Mouse (Mus musculus): ENCODE data around the gene Etl4. TPM values are rescaled to one million over a fixed set of nuclear protein-coding genes. Genes with fewer than 3 reads are reported as not detected.
A peak's percentile ranks its signal among the peaks of the same experiment; 100 is the strongest.

Etl4 gene
- polyA plus RNA-seq, 1 experiment from 2014 or later, result 16.1 TPM

GRCm38 (mm10) chr2:20231371-20231770, 321.8 kb downstream of the Etl4 start:
- H3K27me3 ChIP-seq (replicated peaks; ENCODE audit: control insufficient read depth, insufficient read depth, low read length), result no peaks in the 10 kb centered on the region
- no peaks in the 10 kb centered on the region for H3K4me1 ChIP-seq (replicated peaks; ENCODE audit: control insufficient read depth, insufficient read depth, low read length)
- 67% methylated on average over 4 of the region's 4 CpGs for WGBS
- no peak for TF ChIP-seq CTCF (IDR thresholded peaks at IDR 0.05; ENCODE audit: low read depth)
- no peaks in the 10 kb centered on the region for H3K9me3 ChIP-seq (ENCODE audit: control insufficient read depth)
- H3K4me3 ChIP-seq (ENCODE audit: low read depth, low read length), result no peak overlapping the region
- no peak overlapping the region for H3K4me2 ChIP-seq (replicated peaks; ENCODE audit: low read depth)
- no peaks in the 10 kb centered on the region for H3K36me3 ChIP-seq (ENCODE audit: control insufficient read depth, insufficient read depth)
- H3K27ac ChIP-seq (ENCODE audit: low read depth, low read length), result no peak overlapping the region
- H3K9ac ChIP-seq (ENCODE audit: low read depth, low read length), result no peak overlapping the region
- no peak for ATAC-seq

DNA sequence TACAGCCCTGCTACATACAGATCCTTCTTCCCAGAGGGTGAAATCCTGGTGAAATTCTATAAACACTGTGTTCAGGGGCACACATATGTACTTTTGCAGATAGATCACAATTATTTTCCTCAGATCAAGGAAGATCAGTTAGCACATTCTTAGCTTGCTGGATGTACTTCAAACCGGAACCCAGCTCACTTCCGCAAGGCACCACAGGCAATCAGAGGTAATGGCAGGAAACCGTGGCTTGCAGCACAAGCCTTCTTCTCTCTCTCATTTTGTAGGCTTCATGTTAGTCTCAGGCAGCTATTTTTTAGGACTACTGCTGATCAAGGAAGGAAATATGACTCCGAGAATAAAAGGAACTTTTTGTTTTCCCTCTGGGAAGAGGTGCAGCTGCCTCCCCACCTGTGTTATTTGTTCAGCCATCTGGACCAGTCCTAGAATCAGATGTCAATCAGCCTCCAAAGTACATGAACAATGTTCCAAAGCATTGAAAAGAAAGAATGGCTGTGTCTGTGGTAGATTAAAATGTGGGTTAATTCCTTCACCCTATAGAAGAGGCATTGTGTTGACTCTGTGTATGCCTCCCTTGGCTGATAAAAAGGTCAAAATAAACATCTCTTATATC, 338.6 kb downstream of the Etl4 start:
- no peak overlapping the region for H3K9ac ChIP-seq (ENCODE audit: low read depth, low read length)
- H3K27me3 ChIP-seq (replicated peaks; ENCODE audit: control insufficient read depth, insufficient read depth, low read length), result no peaks in the 10 kb centered on the region
- no peak overlapping the region for H3K27ac ChIP-seq (ENCODE audit: low read depth, low read length)
- TF ChIP-seq CTCF (IDR thresholded peaks at IDR 0.05; ENCODE audit: low read depth), result no peak
- no peaks in the 10 kb centered on the region for H3K4me1 ChIP-seq (replicated peaks; ENCODE audit: control insufficient read depth, insufficient read depth, low read length)
- WGBS, result 74% methylated on average over 4 of the region's 4 CpGs
- H3K4me2 ChIP-seq (replicated peaks; ENCODE audit: low read depth), result no peak overlapping the region
- no peak overlapping the region for H3K4me3 ChIP-seq (ENCODE audit: low read depth, low read length)
- H3K36me3 ChIP-seq (ENCODE audit: control insufficient read depth, insufficient read depth), result no peaks in the 10 kb centered on the region
- ATAC-seq, result no peak
- no peaks in the 10 kb centered on the region for H3K9me3 ChIP-seq (ENCODE audit: control insufficient read depth)

- no peak overlapping the region for H3K4me2 ChIP-seq (replicated peaks; ENCODE audit: low read depth)
- H3K27ac ChIP-seq (ENCODE audit: low read depth, low read length), result no peak overlapping the region
- no peak for TF ChIP-seq CTCF (IDR thresholded peaks at IDR 0.05; ENCODE audit: low read depth)
- ATAC-seq, result no peak
- H3K27me3 ChIP-seq (replicated peaks; ENCODE audit: control insufficient read depth, insufficient read depth, low read length), result no peaks in the 10 kb centered on the region
- H3K36me3 ChIP-seq (ENCODE audit: control insufficient read depth, insufficient read depth), result no peaks in the 10 kb centered on the region
- WGBS, result 60% methylated on average over 4 of the region's 4 CpGs
- H3K4me3 ChIP-seq (ENCODE audit: low read depth, low read length), result no peak overlapping the region
- no peak overlapping the region for H3K9ac ChIP-seq (ENCODE audit: low read depth, low read length)
- no peaks in the 10 kb centered on the region for H3K4me1 ChIP-seq (replicated peaks; ENCODE audit: control insufficient read depth, insufficient read depth, low read length)
- H3K9me3 ChIP-seq (ENCODE audit: control insufficient read depth), result no peaks in the 10 kb centered on the region
These were observed 339.8 kb downstream of the Etl4 start for GRCm38 (mm10) chr2:20249403-20249802.

DNA sequence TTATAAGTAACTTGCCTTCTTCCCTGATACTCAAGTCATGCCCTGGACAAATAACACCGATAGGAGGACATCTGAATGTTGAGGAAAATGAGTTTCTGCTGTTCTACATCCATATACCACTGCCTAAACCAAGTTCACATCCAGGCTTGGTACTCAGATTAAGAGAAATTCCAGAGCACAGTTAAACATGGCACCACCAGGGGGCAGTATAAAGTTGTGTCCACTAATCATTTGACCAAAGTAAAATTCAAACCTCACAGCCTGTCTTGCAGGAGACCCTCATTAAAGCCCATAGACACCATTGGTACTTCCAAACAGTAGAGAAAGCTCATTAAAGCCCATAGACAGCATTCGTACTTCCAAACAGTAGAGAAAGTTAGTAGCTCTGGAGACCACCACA, 366.5 kb downstream of the Etl4 start:
- Histone ChIP-seq H3K9me3 (ENCODE audit: control insufficient read depth) (no peaks in the 10 kb centered on the region), H3K36me3 (ENCODE audit: control insufficient read depth, insufficient read depth) (no peaks in the 10 kb centered on the region), H3K4me1 (replicated peaks; ENCODE audit: control insufficient read depth, insufficient read depth, low read length) (no peaks in the 10 kb centered on the region), H3K27ac (ENCODE audit: low read depth, low read length) (no peak overlapping the region), H3K9ac (ENCODE audit: low read depth, low read length) (no peak overlapping the region), H3K27me3 (replicated peaks; ENCODE audit: control insufficient read depth, insufficient read depth, low read length) (no peaks in the 10 kb centered on the region), H3K4me3 (ENCODE audit: low read depth, low read length) (no peak overlapping the region), H3K4me2 (replicated peaks; ENCODE audit: low read depth) (no peak overlapping the region)
- no peak for ATAC-seq
- peak; percentile 79 for TF ChIP-seq CTCF (IDR thresholded peaks at IDR 0.05; ENCODE audit: low read depth)
- WGBS, result 40% methylated on average over 2 of the region's 2 CpGs

GRCm38 (mm10) chr2:20281903-20282302, 372.3 kb downstream of the Etl4 start:
- 71% methylated on average over 2 of the region's 2 CpGs for WGBS

DNA sequence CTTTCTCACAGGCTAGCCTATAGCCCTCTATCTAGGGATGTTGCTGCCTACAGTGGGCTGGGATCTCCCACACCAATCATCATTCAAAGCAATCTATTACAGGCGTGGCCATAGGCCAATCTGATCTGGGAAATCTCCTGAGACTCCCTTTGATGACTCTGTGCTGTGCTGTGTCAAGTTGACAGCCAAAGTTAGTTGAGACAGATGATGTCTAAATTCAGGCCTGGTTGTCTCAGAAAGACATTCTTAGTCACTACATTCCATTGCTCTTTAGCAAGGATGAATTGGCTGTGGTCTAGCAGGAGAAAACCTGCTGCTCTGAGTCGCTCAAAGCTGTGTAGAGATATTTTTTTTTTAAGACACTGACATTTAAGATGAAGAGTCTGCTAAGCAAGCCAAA, 374.8 kb downstream of the Etl4 start:
- Histone ChIP-seq H3K27me3 (replicated peaks; ENCODE audit: control insufficient read depth, insufficient read depth, low read length) (no peaks in the 10 kb centered on the region), H3K4me1 (replicated peaks; ENCODE audit: control insufficient read depth, insufficient read depth, low read length) (no peaks in the 10 kb centered on the region), H3K36me3 (ENCODE audit: control insufficient read depth, insufficient read depth) (no peaks in the 10 kb centered on the region), H3K9ac (ENCODE audit: low read depth, low read length) (no peak overlapping the region), H3K27ac (ENCODE audit: low read depth, low read length) (no peak overlapping the region), H3K9me3 (ENCODE audit: control insufficient read depth) (no peaks in the 10 kb centered on the region), H3K4me2 (replicated peaks; ENCODE audit: low read depth) (no peak overlapping the region), H3K4me3 (ENCODE audit: low read depth, low read length) (no peak overlapping the region)
- no peak for ATAC-seq
- 61% methylated on average over 2 of the region's 2 CpGs for WGBS
- TF ChIP-seq CTCF (IDR thresholded peaks at IDR 0.05; ENCODE audit: low read depth), result no peak

More at GRCm38 (mm10) chr2:20281903-20282302, 372.3 kb downstream of the Etl4 start:
- Histone ChIP-seq H3K4me3 (ENCODE audit: low read depth, low read length) (no peak overlapping the region), H3K9me3 (ENCODE audit: control insufficient read depth) (no peaks in the 10 kb centered on the region), H3K27ac (ENCODE audit: low read depth, low read length) (no peak overlapping the region), H3K9ac (ENCODE audit: low read depth, low read length) (no peak overlapping the region), H3K4me2 (replicated peaks; ENCODE audit: low read depth) (no peak overlapping the region), H3K36me3 (ENCODE audit: control insufficient read depth, insufficient read depth) (no peaks in the 10 kb centered on the region), H3K27me3 (replicated peaks; ENCODE audit: control insufficient read depth, insufficient read depth, low read length) (no peaks in the 10 kb centered on the region), H3K4me1 (replicated peaks; ENCODE audit: control insufficient read depth, insufficient read depth, low read length) (no peaks in the 10 kb centered on the region)
- no peak for ATAC-seq
- TF ChIP-seq CTCF (IDR thresholded peaks at IDR 0.05; ENCODE audit: low read depth), result no peak
